Mouse (Mus musculus) stomach, postnatal 0 days (tissue): ENCODE results near the gene Eps15. TPM values are rescaled to one million over a fixed set of nuclear protein-coding genes. Genes with fewer than 3 reads are reported as not detected.

ENCODE experiments used
- ATAC-seq: fragments of 200-750 bp; cut with Nextera tagmentation; 2 replicates; pipeline ENCODE4 v1.8.0; 2017; ENCODE audit not compliant: low FRiP score, low TSS enrichment
- DNase-seq: peaks from one replicate; pipeline ENCODE4 v3.0.0-alpha.2; 2016; ENCODE audit warnings: low spot score
- H3K27ac ChIP-seq: fragments of 300-500 bp; sonication (generic); replicated peaks from 2 replicates; pipeline ENCODE4 v1.5.1; 2014; ENCODE audit warnings: mild to moderate bottlenecking, control low read depth
- H3K27me3 ChIP-seq: fragments of 300-500 bp; sonication (generic); 2 replicates; pipeline ENCODE4 v1.6.1; 2014; ENCODE audit warnings: low read length; ENCODE audit not compliant: control insufficient read depth, insufficient read depth
- H3K36me3 ChIP-seq: fragments of 300-500 bp; sonication (generic); 2 replicates; pipeline ENCODE4 v1.6.1; 2014; ENCODE audit warnings: low read length, mixed read lengths; ENCODE audit not compliant: control insufficient read depth, insufficient read depth
- H3K4me1 ChIP-seq: fragments of 300-500 bp; sonication (generic); replicated peaks from 2 replicates; pipeline ENCODE4 v1.6.1; 2014; ENCODE audit warnings: antibody characterized with exemption; ENCODE audit not compliant: control insufficient read depth, insufficient read depth
- H3K4me2 ChIP-seq: fragments of 300-500 bp; sonication (generic); replicated peaks from 2 replicates; pipeline ENCODE4 v1.6.1; 2014; ENCODE audit warnings: low read depth, mild to moderate bottlenecking, control low read depth, moderate library complexity
- H3K4me3 ChIP-seq: fragments of 300-500 bp; sonication (generic); 2 replicates; pipeline ENCODE4 v1.5.1; 2014; ENCODE audit warnings: low read depth, low read length, control low read depth
- H3K9ac ChIP-seq: fragments of 300-500 bp; sonication (generic); 2 replicates; pipeline ENCODE4 v1.6.1; 2014; ENCODE audit warnings: mild to moderate bottlenecking, low read length, control low read depth, mixed read lengths
- H3K9me3 ChIP-seq: fragments of 300-500 bp; sonication (generic); 2 replicates; pipeline ENCODE4 v1.6.1; 2016; ENCODE audit warnings: low read length; ENCODE audit not compliant: control insufficient read depth
- CTCF ChIP-seq: IDR thresholded peaks from 2 replicates; pipeline ENCODE4 v1.5.1; 2016; ENCODE audit warnings: antibody characterized with exemption, low read depth, mild to moderate bottlenecking, moderate library complexity
- EP300 ChIP-seq: optimal IDR thresholded peaks from 2 replicates; pipeline ENCODE3; 2016; ENCODE audit warnings: antibody characterized with exemption
- WGBS: fragments of 180-500 bp; shearing (Covaris S2); extraction: QIAGEN DNeasy Blood & Tissue Kit; methylation state at CpG from one replicate; pipeline ENCODE4 v1.1.7; 2014; 5-methylcytosine and 5-hydroxymethylcytosine counted together
- polyA plus RNA-seq: library from polyadenylated mRNA; unstranded; fragments of >200 nt; fragmentation: Nextera tagmentation; extraction: Ambion mirVana; gene quantifications from 2 replicates; pipeline ENCODE4 v1.2.1, GENCODE M21; 2015

The Eps15 gene
- polyA plus RNA-seq, 1 experiment from 2014 or later, result 20.0 TPM

DNA sequence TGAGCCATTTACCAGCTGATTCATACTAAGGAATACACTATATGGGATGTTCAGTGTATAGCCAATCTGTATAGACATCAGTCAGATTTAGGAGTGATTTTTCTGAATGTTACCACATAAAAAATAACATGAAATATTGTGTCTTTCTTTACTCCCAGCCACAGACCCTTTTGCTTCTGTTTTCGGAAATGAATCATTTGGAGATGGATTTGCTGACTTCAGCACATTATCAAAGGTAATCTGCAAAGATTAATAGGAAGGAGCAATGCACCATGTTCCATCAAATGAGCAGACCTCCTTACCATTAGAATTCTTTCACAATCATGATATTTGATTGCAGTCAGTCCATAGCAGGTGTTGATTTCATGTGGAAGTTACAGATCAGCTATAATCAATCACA is 98.0 kb downstream of the Eps15 start:
- Histone ChIP-seq H3K4me2 (no peak overlapping the region), H3K4me1 (no peaks in the 10 kb centered on the region), H3K9me3 (no peaks in the 10 kb centered on the region), H3K9ac (no peak overlapping the region), H3K27me3 (no peaks in the 10 kb centered on the region), H3K36me3 (0 out of 2 replicates have a peak, but pooled peaks cover 8% of the 10 kb centered on the region), H3K4me3 (no peak overlapping the region), H3K27ac (no peak overlapping the region)
- TF ChIP-seq CTCF, result no peak
- TF ChIP-seq EP300, result no peak
- WGBS, result 93% methylated on average over 1 of the region's 1 CpGs
- ATAC-seq (no peak), DNase-seq (no peak)

DNA sequence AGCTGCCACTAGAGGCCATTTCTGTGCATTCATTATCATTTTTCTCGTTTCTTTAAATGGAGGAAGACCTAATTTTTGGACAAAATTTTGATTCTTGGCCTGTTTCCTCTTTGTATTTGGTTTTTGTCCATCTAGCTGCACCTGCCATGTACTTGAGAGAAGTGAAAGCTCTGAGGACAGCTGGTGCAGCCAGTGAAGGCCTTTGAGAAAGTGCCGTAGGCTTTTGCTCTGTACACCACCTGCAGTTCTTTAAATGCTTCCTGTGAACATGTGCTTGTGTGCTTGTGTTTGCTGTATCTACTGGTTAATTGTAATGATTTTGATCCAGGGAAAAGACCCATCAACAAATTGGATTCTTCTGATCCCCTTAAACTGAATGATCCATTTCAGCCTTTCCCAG is 102.4 kb downstream of the Eps15 start:
- Histone ChIP-seq H3K27me3 (no peaks in the 10 kb centered on the region), H3K4me1 (no peaks in the 10 kb centered on the region), H3K36me3 (peaks cover 4% of the 10 kb centered on the region; the same call in 1 of the 2 replicates), H3K27ac (no peak overlapping the region), H3K9ac (no peak overlapping the region), H3K4me3 (no peak overlapping the region), H3K9me3 (no peaks in the 10 kb centered on the region), H3K4me2 (no peak overlapping the region)
- TF ChIP-seq CTCF (no peak), EP300 (no peak)
- 78% methylated on average over 2 of the region's 2 CpGs for WGBS
- no peak for DNase-seq
- no peak for ATAC-seq

- Histone ChIP-seq H3K9me3 (no peaks in the 10 kb centered on the region), H3K4me1 (no peaks in the 10 kb centered on the region), H3K9ac (no peak overlapping the region), H3K4me2 (no peak overlapping the region), H3K27ac (no peak overlapping the region), H3K36me3 (peaks cover 4% of the 10 kb centered on the region; the same call in 1 of the 2 replicates), H3K4me3 (no peak overlapping the region), H3K27me3 (no peaks in the 10 kb centered on the region)
- no peak for ATAC-seq
- WGBS, result 66% methylated on average over 4 of the region's 4 CpGs
- DNase-seq, result no peak
- no peak for TF ChIP-seq EP300
These were observed 105.5 kb downstream of the Eps15 start for GRCm38 (mm10) chr4:109385599-109385998.

DNA sequence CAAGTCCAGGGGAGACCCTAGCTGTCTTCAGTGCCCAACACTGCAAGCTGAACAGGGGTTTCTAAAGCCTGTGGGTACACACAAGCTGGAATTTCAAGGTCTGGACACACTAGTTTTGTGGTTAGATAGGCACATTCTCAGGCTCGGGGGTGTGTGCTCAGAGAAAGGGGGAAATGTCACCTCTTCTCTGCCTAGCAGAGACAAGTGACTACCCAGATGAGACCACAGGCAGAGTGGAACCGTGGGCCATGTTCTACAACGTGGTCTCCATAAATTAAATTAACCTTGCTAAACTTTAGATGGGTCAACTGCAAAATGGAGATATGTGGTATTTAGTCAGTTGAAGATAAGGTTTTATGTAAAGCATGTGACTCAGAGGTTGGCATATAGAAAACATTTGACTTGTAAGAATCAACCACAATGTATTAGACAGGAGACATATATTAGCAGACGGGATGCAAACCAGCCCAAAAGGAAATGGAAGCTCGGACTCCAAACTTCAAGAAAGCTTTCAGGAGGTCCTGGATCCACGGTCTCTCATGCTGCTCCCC is 113.2 kb downstream of the Eps15 start:
- Histone ChIP-seq H3K9ac (no peak overlapping the region), H3K4me2 (no peak overlapping the region), H3K36me3 (0 out of 2 replicates have a peak, but pooled peaks cover 2% of the 10 kb centered on the region), H3K4me1 (0 out of 2 replicates have a peak, but pooled peaks cover 4% of the 10 kb centered on the region), H3K4me3 (no peak overlapping the region), H3K9me3 (no peaks in the 10 kb centered on the region), H3K27ac (no peak overlapping the region), H3K27me3 (no peaks in the 10 kb centered on the region)
- DNase-seq (no peak), ATAC-seq (peak; percentile 28; the same call in 1 of the 2 replicates)
- WGBS, result 57% methylated on average over 6 of the region's 6 CpGs
- TF ChIP-seq CTCF, result no peak
- no peak for TF ChIP-seq EP300

DNA sequence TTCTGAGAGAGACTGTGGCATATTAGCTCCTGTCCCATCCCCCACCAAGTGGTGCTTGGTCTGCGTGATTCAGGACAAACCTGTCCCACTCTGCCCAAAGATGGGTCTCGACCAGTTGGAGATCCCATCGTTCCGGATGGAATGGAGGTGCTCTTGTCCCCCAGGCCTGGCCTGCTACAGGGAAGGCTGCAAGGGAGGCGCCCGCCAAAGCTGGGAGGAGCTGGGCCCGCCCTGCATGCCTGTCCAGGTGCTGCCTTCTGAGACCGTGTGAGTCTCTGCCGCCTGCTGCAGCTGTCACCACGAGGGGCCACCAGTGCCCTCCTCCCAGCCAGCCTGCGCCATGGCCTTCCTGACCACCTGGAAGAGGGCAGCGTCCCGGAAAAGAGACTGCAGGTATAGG is 113.8 kb downstream of the Eps15 start:
- 0 out of 2 replicates have a peak overlapping the region, but pooled peaks have one; percentile 13 for H3K27ac ChIP-seq
- H3K4me3 ChIP-seq, result peak overlapping the region; percentile 8; the same call in 1 of the 2 replicates
- 0 out of 2 replicates have a peak, but pooled peaks cover 4% of the 10 kb centered on the region for H3K4me1 ChIP-seq
- peak overlapping the region; percentile 51 for H3K4me2 ChIP-seq
- DNase-seq (peak; percentile 74), ATAC-seq (peak; percentile 88)
- H3K9ac ChIP-seq, result 0 out of 2 replicates have a peak overlapping the region, but pooled peaks have one; percentile 43
- 5% methylated on average over 13 of the region's 13 CpGs for WGBS
- no peaks in the 10 kb centered on the region for H3K27me3 ChIP-seq
- TF ChIP-seq CTCF (peak; percentile 43; the same call in 1 of the 2 replicates), EP300 (no peak)
- no peaks in the 10 kb centered on the region for H3K9me3 ChIP-seq
- H3K36me3 ChIP-seq, result no peaks in the 10 kb centered on the region
